Mouse (Mus musculus): Measurements from ENCODE around the gene Pes1.
A peak's percentile ranks its signal among the peaks of the same experiment; 100 is the strongest.
"Not testable (repeated sequence)": the region's sequence is repeated elsewhere in the genome, so short reads cannot be mapped to it uniquely, and the experiment has no call there.

The Pes1 gene

DNA sequence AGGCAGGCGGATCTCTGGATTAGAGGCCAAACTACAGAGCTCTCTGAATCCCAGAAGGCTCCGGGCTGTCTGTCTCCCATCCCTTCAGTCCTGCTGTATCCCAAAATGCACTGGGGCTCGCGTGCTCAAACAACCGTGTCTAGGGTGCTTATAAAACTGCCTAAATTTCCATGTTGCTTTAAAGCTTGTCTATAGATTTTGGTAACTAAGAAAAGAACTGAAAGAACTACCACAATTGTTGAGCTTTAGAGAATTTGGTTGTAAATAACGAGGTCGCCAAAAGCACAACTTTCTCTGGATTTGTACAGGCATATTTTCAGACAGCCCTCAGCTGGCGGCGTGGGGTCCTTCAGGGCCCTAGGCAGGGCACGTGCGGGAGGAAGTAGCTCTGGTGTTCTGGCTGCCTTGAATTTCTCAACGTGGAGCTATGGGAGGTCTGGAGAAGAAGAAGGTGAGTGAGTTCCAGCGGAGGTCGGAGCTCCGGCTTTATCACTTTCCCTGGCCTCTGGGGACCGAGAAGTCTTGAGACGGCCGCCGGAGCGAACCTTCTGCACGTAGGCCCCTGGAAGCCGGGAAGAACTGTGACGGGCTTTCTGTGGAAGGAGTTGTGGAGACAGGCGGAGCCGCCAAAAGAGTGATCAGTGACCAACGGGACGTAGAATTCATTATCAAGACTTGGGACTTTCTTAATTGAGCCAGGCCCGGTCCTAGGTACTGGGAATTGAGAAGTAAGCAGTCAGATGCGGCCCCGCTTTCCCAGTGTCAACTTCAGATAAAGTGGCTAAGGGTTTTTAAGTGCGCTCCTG, at the start of gene Pes1:
Gene Pes1 (plus strand): TSS at position 366 of the 806 bp plus-strand sequence.
- DNase-seq (ENCODE audit: low read depth), result peak; percentile 67

DNA sequence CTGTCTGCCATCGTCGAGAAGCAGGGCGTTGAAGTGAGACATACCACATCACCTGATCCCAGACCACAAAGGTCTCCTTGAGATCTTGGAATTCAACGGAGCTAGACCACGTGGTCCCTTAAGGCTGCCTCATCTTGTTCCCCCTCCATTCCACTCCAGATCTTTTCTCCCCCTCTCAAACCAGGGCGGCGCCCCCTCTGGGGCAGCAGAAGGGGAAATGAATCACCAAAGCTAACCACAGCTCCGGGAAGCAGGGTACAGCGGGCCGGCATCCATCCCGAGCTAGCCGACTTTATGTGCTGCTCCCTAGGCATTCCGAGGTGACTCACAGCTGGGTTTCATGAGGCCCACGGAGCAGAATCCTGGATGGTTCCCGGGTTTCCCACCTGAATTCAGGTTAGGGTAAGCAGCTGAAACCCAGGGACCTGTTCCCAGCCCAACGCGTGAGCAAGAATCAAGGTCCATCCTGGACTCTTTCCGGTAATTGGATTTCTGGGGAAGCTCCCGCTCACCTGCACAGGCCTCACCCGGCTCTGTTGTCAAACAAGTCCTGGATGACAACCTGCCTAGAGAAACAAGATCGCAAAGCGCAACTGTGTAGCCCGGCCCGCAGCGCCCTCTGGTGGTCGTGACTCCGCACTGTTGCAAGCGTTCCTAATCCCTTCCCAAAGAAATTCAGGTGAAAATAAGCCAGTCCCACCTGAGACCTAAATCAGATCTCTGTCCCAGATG, 49.5 kb upstream of the Pes1 start, which contains the start of gene Slc35e4:
Gene Slc35e4 (minus strand): TSS at position 556 of the 732 bp plus-strand sequence.
- peak; percentile 76 for DNase-seq (ENCODE audit: low read depth)

DNA sequence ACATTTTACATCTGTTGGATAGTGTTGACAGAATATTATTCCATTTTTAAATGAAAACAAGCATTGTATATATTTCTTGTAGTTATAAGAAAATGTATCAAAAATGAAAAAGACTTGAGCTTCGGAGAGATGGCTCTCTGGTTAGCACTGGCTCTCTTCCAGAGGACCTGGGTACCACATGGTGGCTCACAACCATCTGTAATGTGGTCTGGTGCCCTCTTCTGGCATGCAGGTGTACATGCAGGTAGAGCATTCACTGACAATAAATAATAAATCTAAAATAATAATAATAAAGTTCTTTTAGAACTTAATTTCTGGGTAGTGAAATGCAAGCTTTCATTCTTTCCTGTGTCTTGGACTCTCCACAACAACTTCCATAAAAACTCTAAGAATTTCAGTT, 45.0 kb upstream of the Pes1 start:
- DNase-seq (ENCODE audit: low read depth), result no peak

DNA sequence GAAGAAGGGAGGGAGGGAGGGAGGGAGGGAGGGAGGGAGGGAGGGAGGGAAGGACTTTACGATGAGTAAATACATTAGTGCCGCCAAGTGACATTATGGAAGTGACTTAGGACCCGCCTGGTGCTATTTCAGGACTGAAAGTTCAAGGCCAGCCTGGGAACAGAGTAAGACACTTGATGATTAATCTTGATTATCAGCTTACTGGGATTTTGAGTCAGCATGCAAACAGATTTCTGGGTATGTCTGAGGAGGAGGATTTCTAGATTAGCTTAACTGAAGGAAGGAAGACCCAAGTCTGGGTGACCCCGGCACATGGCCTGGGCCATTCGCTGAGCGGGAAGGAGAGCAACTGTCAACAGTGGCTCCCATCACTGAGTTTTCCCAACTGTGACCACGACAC, 43.3 kb upstream of the Pes1 start:
- DNase-seq (ENCODE audit: low read depth), result no peak

DNA sequence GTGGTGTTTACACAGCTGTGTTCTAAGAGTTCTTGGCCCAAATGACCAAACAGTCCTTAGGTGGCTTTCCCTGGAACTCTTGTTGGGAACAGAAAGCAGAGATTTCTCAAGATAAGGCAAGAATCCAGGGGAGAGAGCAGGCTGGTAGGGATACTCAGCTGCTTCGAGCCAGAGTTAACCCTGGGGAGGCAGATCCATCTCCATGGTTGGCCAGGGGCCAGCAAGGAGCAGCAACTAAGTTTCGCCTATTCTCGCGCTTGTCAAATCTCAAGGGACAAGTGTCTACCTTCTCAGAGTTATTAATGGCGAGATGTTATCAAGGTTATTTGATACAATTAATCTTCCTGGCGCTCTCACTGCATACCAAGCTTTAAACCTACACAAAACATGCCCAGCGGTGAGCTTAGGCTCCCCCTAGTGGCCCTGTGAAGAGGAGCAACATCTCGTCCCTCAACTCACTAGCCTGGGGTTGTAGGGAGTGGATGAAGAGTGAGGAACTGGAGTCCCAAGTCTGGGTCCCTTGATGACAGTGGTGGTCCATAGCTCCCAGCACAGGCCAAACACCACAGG, 42.4 kb upstream of the Pes1 start:
- DNase-seq (ENCODE audit: low read depth), result peak; percentile 57

DNA sequence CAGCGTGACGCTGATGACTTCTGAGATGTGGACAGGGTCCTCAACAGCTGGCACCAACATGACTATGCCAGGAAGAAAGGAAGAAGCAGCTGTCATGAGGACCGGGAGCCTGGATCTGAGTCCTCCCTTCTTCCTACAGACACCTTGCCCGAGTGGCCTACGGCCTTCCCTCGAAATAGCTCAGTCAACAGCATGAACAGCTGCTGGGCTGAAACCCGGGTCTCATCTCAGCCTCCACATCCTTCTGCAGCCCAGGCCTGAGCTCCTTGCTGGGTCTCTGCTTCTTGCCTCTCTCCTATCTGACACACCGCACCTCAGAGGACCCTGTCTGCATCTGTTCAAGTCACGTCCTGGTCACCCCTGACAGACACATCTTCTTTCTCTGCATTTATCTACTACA, 41.7 kb upstream of the Pes1 start:
- DNase-seq (ENCODE audit: low read depth), result no peak

DNA sequence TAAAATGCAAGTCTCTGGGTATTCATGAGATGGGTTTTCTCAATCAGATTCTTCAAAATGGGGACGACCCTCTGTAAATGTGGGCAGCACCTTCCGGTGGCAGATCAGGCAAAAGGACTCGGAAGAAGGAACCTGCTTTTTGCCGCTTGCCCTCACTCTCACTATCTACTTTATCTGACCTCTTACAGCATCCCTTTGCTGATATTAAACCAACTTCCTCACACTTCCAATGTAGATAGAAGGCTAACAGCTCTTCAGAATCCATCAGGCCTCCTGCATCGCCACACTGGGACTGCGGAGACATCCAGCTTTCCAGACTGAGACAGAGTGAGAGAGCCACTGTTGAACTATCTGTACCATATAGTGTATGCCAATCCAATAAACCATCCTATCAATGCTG, 41.0 kb upstream of the Pes1 start:
- no peak for DNase-seq (ENCODE audit: low read depth)

DNA sequence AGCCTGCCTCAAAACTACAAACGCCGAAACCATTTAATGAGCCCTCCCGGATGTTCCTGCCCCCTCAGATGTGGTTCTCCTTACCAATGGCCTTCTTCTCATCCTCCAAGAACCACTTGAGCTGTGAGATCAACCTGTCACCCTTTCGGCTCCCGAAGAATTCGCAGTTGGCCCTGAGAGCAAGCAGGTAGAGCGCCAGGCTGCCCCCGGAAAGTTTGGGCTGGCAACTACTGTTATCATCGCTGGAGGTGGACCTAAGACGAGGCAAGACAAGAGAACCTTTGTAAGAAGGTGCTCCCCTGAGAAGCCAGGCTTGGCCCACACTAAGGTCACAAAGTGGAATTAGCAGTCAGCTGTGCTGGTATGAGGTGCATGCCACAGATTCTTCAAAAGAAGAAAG, 37.9 kb upstream of the Pes1 start:
- DNase-seq (ENCODE audit: low read depth), result no peak

DNA sequence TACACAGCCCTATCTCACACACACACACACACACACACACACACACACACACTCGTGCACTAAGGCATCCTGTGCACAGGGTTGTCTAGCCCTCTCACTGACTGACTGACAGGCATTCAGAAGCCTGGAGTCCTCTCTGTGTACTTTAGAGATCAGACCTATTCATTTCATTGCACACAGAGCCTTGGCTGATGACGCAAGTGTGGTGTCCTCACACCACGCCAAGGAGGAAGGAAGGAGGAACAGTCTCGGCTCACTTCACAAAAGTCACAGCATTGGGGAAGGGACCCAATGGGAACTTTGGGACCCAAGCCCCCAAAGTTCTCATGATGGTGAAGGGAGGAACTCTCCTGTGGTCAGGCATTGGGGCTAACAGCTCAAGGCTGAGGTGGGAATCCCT, 33.8 kb upstream of the Pes1 start:
- DNase-seq (ENCODE audit: low read depth), result peak; percentile 46

DNA sequence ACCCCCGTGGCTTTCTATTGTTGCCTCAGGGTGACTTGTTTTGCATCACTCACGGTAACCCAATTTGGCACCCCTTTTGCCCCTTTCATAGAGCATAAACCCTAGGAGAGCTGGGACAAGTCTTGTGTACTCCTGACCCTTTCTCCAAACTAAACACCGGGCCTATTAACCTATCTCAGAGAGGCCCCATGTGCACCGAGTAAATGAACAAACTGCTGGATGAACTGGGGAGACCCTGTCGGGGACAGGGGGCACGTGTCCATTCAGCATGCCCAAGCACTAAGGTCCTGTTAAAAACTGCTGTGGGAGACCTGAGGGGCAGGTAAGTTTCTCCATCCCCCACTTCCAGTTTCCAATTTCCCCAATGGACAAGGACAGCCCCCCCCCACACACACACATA, 32.8 kb upstream of the Pes1 start:
- no peak for DNase-seq (ENCODE audit: low read depth)

DNA sequence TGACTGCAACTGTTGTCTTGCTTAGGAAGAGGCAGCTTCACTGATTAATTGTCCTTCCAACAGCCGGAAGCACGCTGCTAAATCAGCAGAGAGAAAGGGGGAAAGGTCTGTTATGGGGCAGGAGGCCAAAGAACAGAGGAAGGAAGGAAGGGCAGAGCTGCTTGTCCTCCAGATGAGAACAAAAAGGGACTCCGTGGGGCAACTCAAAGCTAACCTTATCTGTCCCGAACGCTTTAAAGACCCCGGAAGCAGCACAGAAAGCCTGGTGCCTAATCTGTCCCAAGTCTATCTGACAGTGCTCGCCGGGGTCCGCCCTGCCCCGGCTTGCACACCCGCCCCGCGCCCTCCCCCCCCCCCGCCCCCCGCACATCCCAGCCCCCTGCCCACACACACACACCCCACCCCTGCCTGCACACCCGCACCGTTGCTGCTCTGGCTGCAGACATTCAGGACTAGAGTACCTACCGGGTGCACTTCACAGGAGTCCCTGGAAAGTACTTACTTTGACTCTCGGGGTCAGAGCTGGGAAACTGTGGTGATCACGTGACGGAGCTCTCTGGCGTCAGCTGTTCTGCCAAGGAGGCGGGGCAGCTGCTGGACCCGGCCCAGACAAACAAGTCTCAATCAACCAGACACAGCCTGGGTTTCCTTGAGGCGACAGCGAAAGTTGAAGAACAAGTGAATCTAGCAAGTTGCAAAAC, 32.1 kb upstream of the Pes1 start, which contains the start of gene Tcn2:
Gene Tcn2 (minus strand): TSS at position 649 of the 701 bp plus-strand sequence.
- peak; percentile 60 for DNase-seq (ENCODE audit: low read depth)

DNA sequence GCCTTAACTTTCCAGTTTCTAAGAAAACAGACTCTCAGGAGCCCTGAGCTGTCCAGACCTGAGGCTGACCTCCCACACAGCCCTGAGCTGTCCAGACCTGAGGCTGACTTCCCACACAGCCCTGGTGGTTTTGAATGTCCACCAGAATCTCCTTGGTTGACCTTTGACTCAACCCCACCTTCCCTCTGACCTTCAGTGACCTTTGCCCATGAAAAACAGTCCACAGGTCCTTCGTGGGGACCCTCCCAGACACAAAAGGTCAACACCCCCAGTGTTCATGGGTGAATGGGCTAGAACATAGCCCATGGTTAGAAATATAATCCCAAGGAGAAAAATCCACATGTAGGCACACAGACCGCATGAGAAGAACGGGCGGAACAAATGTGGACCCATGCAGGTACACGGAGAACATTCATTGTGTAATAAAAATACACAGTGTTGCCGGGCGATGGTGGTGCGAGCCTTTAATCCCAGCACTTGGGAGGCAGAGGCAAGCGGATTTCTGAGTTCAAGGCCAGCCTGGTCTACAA, 30.0 kb upstream of the Pes1 start:
- DNase-seq (ENCODE audit: low read depth), result no peak

DNA sequence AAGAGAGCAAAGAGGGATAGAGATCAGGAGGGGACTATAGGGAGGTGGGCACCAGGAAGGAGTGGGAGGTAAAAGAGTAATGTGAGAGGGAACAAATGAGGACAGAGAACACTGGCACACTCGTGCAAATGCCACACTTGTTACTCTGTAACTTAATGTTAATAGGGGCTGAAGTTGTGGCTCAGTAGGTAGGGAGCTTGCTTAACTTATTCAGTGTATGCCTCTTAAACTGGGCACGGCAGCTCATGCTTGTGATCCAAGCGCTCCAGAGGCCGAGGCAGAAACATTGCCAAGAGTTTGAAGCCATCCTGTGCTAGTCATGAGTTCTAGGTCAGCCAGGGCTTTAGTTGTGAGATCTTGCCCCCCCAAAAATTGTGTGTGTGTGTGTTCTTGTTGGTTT, 28.6 kb upstream of the Pes1 start:
- no peak for DNase-seq (ENCODE audit: low read depth)

DNA sequence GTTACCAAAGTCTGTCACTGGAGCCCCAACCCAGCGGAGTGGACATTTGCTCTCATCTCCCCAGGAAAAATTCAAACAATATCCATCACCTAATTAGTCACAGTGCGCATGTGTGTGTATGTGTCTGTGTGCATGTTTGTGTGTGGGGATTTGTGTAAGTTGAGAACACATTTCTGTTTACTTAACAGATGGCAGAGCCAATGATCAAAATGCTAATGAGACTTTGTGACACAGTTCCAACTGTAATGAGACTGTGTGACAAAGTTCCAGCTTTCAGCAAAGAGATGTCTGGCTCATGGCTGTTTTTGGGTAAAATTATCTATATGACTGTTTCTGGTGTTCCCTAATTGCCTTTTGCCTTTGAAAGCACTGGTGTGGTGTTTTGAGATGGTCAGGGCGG, 27.5 kb upstream of the Pes1 start:
- no peak for DNase-seq (ENCODE audit: low read depth)

DNA sequence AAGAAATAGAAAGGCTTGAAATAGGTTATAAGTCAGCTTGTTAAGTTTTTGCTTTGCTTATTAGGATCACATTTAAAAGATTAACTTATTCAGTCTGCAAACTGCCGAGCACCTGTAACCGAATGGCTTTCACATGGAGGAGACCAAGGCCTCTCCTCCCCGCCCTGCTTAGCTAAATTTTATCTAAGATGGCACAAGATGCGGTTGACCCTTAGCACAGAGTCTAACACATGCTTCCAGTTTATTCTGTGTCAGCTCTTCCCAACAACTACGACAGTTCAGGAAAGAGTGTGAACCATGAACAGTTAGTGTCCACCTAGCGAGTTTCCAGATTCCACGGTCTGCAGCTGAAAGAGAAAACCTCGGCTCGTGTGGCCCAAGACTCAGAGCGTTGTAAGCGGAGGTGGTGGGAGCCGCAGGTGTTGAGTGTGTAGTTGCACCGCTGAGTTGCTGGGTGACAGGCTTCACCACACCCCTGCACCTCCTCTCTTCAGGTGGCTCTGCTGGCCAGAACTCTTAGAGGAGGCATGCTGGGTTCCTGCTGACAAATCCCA, 26.4 kb upstream of the Pes1 start:
- no peak for DNase-seq (ENCODE audit: low read depth)

DNA sequence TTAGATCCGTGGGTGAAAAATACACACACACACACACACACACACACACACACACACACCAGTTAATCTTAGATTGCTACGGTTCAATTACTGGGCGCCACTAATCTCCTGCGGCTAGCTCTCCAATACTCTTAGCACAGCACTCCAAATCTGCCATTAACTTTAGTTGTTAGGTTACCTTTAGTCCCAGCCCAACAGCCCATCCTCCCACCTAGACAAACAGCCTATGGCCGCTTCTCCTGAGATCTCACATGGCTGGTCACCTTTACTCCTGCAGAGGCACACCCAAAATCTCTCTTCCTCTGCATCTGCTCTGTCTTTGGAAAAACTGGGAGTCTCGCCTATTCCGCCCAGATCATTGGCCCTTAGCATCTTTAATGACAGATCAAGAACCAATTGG, 22.4 kb upstream of the Pes1 start:
- DNase-seq (ENCODE audit: low read depth), result no peak

DNA sequence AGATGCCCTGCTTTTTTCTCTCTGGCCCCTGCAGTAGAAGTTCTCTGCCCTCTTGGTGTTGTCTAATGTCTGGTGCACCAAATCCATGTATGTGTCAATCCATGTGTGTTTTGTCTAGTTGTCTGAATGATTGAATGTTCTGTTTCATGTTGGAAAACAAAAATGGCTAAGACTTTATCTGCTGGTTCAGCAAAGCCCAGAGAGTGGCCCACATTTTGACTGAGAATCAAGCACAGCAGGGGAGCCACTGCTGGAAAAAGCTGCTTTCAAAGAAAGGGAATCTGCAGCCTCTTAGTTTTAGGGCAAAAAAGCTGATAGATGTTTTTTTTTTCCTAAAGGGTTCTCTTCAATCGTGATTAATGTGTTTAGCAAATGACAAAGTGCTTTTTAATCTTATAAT, 17.4 kb upstream of the Pes1 start:
- no peak for DNase-seq (ENCODE audit: low read depth)

DNA sequence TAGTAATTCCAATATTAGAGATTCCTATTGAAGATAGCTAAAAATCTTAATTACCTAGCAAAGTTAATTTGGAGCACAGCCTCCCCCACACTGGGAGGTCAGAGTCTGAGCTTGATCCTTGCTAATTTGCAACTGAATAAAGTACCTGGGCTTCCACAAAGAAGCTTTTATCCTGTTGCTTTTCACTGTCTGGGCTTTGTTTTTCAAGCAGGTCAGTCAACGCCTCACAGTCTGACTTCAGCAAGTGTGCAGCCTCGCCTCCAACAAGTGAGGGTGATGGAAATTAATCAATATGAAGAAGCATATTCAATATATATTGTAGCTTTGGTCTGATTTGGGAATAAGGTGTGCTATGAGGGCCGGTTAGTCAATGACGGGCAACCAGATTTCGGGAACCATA, 8.9 kb upstream of the Pes1 start:
- DNase-seq (ENCODE audit: low read depth), result not testable (repeated sequence)

DNA sequence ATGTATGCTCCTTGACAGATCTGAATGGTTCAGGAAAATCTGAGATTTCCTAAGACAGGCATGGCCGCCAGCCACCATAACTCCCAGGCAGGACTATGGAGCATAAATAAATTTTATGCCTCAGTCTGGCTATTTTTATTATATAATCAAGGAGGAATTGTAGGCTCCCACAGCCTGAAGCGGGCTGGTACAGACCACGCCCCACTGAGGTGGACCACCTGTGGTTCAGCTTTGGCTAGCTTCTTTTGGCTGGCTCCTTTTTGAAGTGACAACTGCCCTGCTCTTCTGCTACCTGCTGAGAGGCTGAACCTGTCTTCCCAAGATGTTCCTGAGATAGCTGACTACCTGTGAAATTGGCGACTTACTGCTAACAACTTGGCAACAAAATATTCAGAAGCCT, 8.4 kb upstream of the Pes1 start:
- not testable (repeated sequence) for DNase-seq (ENCODE audit: low read depth)

DNA sequence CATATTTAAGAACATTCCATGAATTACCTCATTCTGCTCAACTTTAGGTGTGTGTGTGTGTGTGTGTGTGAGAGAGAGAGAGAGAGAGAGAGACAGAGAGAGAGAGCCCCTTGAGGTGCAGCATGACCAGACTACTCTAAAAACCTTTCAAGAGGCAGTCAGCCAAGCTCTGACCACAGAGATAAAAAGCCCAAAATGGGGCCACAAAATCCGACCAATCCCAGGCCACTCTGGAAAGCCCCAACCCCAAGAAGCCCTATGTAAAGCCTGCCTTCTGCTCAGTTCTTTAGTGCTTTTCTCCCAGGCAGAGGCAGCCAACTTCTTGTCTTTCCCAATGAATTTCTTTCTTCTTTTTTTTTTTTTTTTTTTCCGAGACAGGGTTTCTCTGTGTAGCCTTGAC, 2.9 kb upstream of the Pes1 start:
- DNase-seq (ENCODE audit: low read depth), result no peak

DNA sequence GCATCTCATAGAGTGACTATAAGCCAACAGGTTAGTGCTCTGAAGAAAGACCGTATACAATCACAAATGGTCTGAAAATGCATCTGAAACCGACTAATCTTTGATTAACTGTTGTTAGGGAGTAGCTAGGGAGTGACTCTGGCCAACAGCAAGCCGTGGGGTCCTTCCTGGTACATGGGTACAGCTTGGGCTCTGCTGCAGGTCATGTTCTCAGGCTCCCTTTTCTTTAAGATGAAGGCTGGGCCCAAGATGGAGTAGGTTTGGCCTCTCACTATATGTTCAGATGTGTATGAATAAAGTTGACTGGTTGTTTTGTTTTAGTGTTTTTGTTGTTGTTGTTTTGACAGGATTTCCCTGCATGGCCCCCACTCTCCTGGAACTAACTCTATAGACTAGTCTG, 2.0 kb upstream of the Pes1 start:
- no peak for DNase-seq (ENCODE audit: low read depth)

DNA sequence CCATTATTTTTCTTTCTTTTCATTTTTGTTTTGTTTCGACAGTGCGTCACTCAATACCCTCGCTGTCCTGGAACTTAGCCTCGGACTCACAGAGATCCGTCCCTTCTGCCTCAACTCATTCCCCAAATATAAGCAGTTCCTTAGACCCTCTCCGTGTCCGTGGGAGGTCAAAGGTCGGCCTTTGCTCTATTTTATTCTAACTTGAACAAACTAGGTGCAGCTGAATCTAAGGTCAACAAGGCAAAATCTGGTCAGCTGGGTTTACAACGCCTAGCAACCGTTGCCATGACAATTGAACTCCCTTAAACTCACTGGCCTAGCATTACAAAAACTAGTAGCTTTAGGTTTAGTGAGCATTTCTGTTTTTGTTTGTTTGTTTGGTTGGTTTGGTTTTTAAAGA, 620 bp upstream of the Pes1 start:
- DNase-seq (ENCODE audit: low read depth), result peak; percentile 7
